Mouse (Mus musculus) mouse trophoblast stem cell (cell line): ENCODE data around the gene Stum.

Experiments
- in situ Hi-C, 2 experiments: fragments of 300-500 bp; cut with MseI, MboI; formaldehyde crosslinking; loops; 2 replicates in 1 of 2; 3 replicates in 1 of 2; pipeline ENCODE4 v1.15.1; 2025

Stum gene

GRCm38 (mm10) chr1:180431833-180432232 is 51.5 kb downstream of the Stum start:
- in situ Hi-C loops = loop anchor here (5.0 to 10.0 kb wide), 2 partner anchors 50 to 53 kb away; partner anchors contain the start of gene Stum (in 2 of the 2)

- in situ Hi-C loops = loop anchor here (5.0 to 10.0 kb wide), 3 partner anchors 52 to 163 kb away; partner anchors contain the start of gene Stum (in 2 of the 2)
Observed at GRCm38 (mm10) chr1:180429819-180430218, 53.5 kb downstream of the Stum start.

- in situ Hi-C loops = loop anchor here in 1 of 2 experiments (5.0 kb wide), 1 partner anchor 162 kb away; no protein-coding TSS in a partner anchor
Observed at GRCm38 (mm10) chr1:180428871-180429270, 54.4 kb downstream of the Stum start.

GRCm38 (mm10) chr1:180428101-180428712 is 55.1 kb downstream of the Stum start:
- in situ Hi-C loops = loop anchor here in 1 of 2 experiments (5.0 kb wide), 1 partner anchor 161 kb away; no protein-coding TSS in a partner anchor

- in situ Hi-C loops = loop anchor here in 1 of 2 experiments (5.0 kb wide), 1 partner anchor 160 kb away; no protein-coding TSS in a partner anchor
Observed at GRCm38 (mm10) chr1:180427685-180428084, 55.6 kb downstream of the Stum start.

- in situ Hi-C loops = loop anchor here in 1 of 2 experiments (5.0 kb wide), 1 partner anchor 159 kb away; no protein-coding TSS in a partner anchor
Observed at GRCm38 (mm10) chr1:180426405-180426804, 56.9 kb downstream of the Stum start.

GRCm38 (mm10) chr1:180423931-180424330 is 59.4 kb downstream of the Stum start:
- in situ Hi-C loops = no loop called here

GRCm38 (mm10) chr1:180423008-180423639 is 60.2 kb downstream of the Stum start:
- in situ Hi-C loops = no loop called here

GRCm38 (mm10) chr1:180422076-180422828 is 61.1 kb downstream of the Stum start:
- in situ Hi-C loops = no loop called here

GRCm38 (mm10) chr1:180421165-180421909 is 62.0 kb downstream of the Stum start:
- in situ Hi-C loops = no loop called here

GRCm38 (mm10) chr1:180420496-180421164 is 62.7 kb downstream of the Stum start:
- in situ Hi-C loops = no loop called here

- in situ Hi-C loops = no loop called here
Observed at GRCm38 (mm10) chr1:180419059-180419458, 64.2 kb downstream of the Stum start.

- in situ Hi-C loops = no loop called here
Observed at GRCm38 (mm10) chr1:180417118-180417517, 66.2 kb downstream of the Stum start.

- in situ Hi-C loops = no loop called here
Observed at GRCm38 (mm10) chr1:180415836-180416235, 67.5 kb downstream of the Stum start.

- in situ Hi-C loops = no loop called here
Observed at GRCm38 (mm10) chr1:180415064-180415463, 68.2 kb downstream of the Stum start.

- in situ Hi-C loops = no loop called here
Observed at GRCm38 (mm10) chr1:180410306-180410705, 73.0 kb downstream of the Stum start.

- in situ Hi-C loops = loop anchor here in 1 of 2 experiments (5.0 kb wide), 1 partner anchor 142 kb away; no protein-coding TSS in a partner anchor
Observed at GRCm38 (mm10) chr1:180409771-180410170, 73.5 kb downstream of the Stum start.

GRCm38 (mm10) chr1:180408832-180409231 is 74.5 kb downstream of the Stum start:
- in situ Hi-C loops = loop anchor here in 1 of 2 experiments (5.0 kb wide), 1 partner anchor 142 kb away; no protein-coding TSS in a partner anchor

GRCm38 (mm10) chr1:180407727-180408719 is 75.3 kb downstream of the Stum start:
- in situ Hi-C loops = loop anchor here in 1 of 2 experiments (5.0 kb wide), 1 partner anchor 141 kb away; no protein-coding TSS in a partner anchor
